Mouse (Mus musculus): ENCODE results near the gene Camk2n2. TPM values are rescaled to one million over a fixed set of nuclear protein-coding genes. Genes with fewer than 3 reads are reported as not detected.

Camk2n2 gene
- polyA plus RNA-seq, 1 experiment from 2014 or later, result 3.0 TPM

GRCm38 (mm10) chr16:20595737-20596136 lies 25.4 kb downstream of the Camk2n2 start:
- Histone ChIP-seq H3K4me3 (ENCODE audit: low read depth, low read length) (no peak overlapping the region), H3K27me3 (replicated peaks; ENCODE audit: control insufficient read depth, insufficient read depth, low read length) (peaks cover 34% of the 10 kb centered on the region), H3K4me1 (ENCODE audit: control insufficient read depth, insufficient read depth, low read length) (no peaks in the 10 kb centered on the region), H3K27ac (replicated peaks; ENCODE audit: low read depth, low read length) (no peak overlapping the region), H3K9me3 (ENCODE audit: control insufficient read depth, low read length) (no peaks in the 10 kb centered on the region), H3K9ac (ENCODE audit: low read depth, low read length) (no peak overlapping the region), H3K4me2 (ENCODE audit: low read depth, low read length) (no peak overlapping the region), H3K36me3 (ENCODE audit: control insufficient read depth, insufficient read depth, low read length) (no peaks in the 10 kb centered on the region)
- ATAC-seq (ENCODE audit: low read depth), result no peak
- 92% methylated on average over 4 of the region's 4 CpGs for WGBS
- DNase-seq (ENCODE audit: low spot score), result no peak

GRCm38 (mm10) chr16:20595060-20595673 lies 25.9 kb downstream of the Camk2n2 start:
- Histone ChIP-seq H3K27me3 (replicated peaks; ENCODE audit: control insufficient read depth, insufficient read depth, low read length) (peaks cover 39% of the 10 kb centered on the region), H3K4me1 (ENCODE audit: control insufficient read depth, insufficient read depth, low read length) (no peaks in the 10 kb centered on the region), H3K4me3 (ENCODE audit: low read depth, low read length) (no peak overlapping the region), H3K36me3 (ENCODE audit: control insufficient read depth, insufficient read depth, low read length) (no peaks in the 10 kb centered on the region), H3K4me2 (ENCODE audit: low read depth, low read length) (no peak overlapping the region), H3K9me3 (ENCODE audit: control insufficient read depth, low read length) (no peaks in the 10 kb centered on the region), H3K9ac (ENCODE audit: low read depth, low read length) (no peak overlapping the region), H3K27ac (replicated peaks; ENCODE audit: low read depth, low read length) (no peak overlapping the region)
- ATAC-seq (ENCODE audit: low read depth) (no peak), DNase-seq (ENCODE audit: low spot score) (no peak)
- WGBS, result 73% methylated on average over 7 of the region's 7 CpGs

GRCm38 (mm10) chr16:20591076-20591705 lies 29.9 kb downstream of the Camk2n2 start:
- no peak overlapping the region for H3K27ac ChIP-seq (replicated peaks; ENCODE audit: low read depth, low read length)
- ATAC-seq (ENCODE audit: low read depth) (no peak; the same call in 1 of the 2 replicates), DNase-seq (ENCODE audit: low spot score) (no peak)
- no peaks in the 10 kb centered on the region for H3K4me1 ChIP-seq (ENCODE audit: control insufficient read depth, insufficient read depth, low read length)
- no peak overlapping the region for H3K9ac ChIP-seq (ENCODE audit: low read depth, low read length)
- H3K4me3 ChIP-seq (ENCODE audit: low read depth, low read length), result peak overlapping the region; percentile 54
- no peaks in the 10 kb centered on the region for H3K9me3 ChIP-seq (ENCODE audit: control insufficient read depth, low read length)
- no peaks in the 10 kb centered on the region for H3K36me3 ChIP-seq (ENCODE audit: control insufficient read depth, insufficient read depth, low read length)
- H3K27me3 ChIP-seq (replicated peaks; ENCODE audit: control insufficient read depth, insufficient read depth, low read length), result peaks cover 63% of the 10 kb centered on the region
- H3K4me2 ChIP-seq (ENCODE audit: low read depth, low read length), result peak overlapping the region; percentile 79
- WGBS, result 5% methylated on average over 27 of the region's 48 CpGs

- no peaks in the 10 kb centered on the region for H3K9me3 ChIP-seq (ENCODE audit: control insufficient read depth, low read length)
- peak; percentile 16; the same call in 1 of the 2 replicates for ATAC-seq (ENCODE audit: low read depth)
Measured at GRCm38 (mm10) chr16:20590680-20591038, 30.4 kb downstream of the Camk2n2 start.

GRCm38 (mm10) chr16:20589939-20590679 lies 31.0 kb downstream of the Camk2n2 start:
- no peaks in the 10 kb centered on the region for H3K4me1 ChIP-seq (ENCODE audit: control insufficient read depth, insufficient read depth, low read length)
- H3K27me3 ChIP-seq (replicated peaks; ENCODE audit: control insufficient read depth, insufficient read depth, low read length), result peaks cover 63% of the 10 kb centered on the region
- peak overlapping the region; percentile 56 for H3K9ac ChIP-seq (ENCODE audit: low read depth, low read length)
- DNase-seq (ENCODE audit: low spot score) (peak; percentile 62), ATAC-seq (ENCODE audit: low read depth) (peak; percentile 87)
- WGBS, result under 1% methylated on average over 20 of the region's 39 CpGs
- H3K36me3 ChIP-seq (ENCODE audit: control insufficient read depth, insufficient read depth, low read length), result no peaks in the 10 kb centered on the region
- H3K27ac ChIP-seq (replicated peaks; ENCODE audit: low read depth, low read length), result no peak overlapping the region
- H3K9me3 ChIP-seq (ENCODE audit: control insufficient read depth, low read length), result no peaks in the 10 kb centered on the region
- peak overlapping the region; percentile 79 for H3K4me2 ChIP-seq (ENCODE audit: low read depth, low read length)
- peak overlapping the region; percentile 54 for H3K4me3 ChIP-seq (ENCODE audit: low read depth, low read length)

More at GRCm38 (mm10) chr16:20590680-20591038, 30.4 kb downstream of the Camk2n2 start:
- WGBS, result 2% methylated on average over 16 of the region's 17 CpGs
- no peak for DNase-seq (ENCODE audit: low spot score)
- H3K4me2 ChIP-seq (ENCODE audit: low read depth, low read length), result peak overlapping the region; percentile 79
- H3K27me3 ChIP-seq (replicated peaks; ENCODE audit: control insufficient read depth, insufficient read depth, low read length), result peaks cover 63% of the 10 kb centered on the region
- H3K27ac ChIP-seq (replicated peaks; ENCODE audit: low read depth, low read length), result no peak overlapping the region
- H3K36me3 ChIP-seq (ENCODE audit: control insufficient read depth, insufficient read depth, low read length), result no peaks in the 10 kb centered on the region
- H3K4me3 ChIP-seq (ENCODE audit: low read depth, low read length), result peak overlapping the region; percentile 54
- no peaks in the 10 kb centered on the region for H3K4me1 ChIP-seq (ENCODE audit: control insufficient read depth, insufficient read depth, low read length)
- H3K9ac ChIP-seq (ENCODE audit: low read depth, low read length), result no peak overlapping the region

- Histone ChIP-seq H3K36me3 (ENCODE audit: control insufficient read depth, insufficient read depth, low read length) (no peaks in the 10 kb centered on the region), H3K4me1 (ENCODE audit: control insufficient read depth, insufficient read depth, low read length) (no peaks in the 10 kb centered on the region), H3K4me3 (ENCODE audit: low read depth, low read length) (peak within 1 kb of the TSS; percentile 54), H3K4me2 (ENCODE audit: low read depth, low read length) (peak within 1 kb of the TSS; percentile 79), H3K9ac (ENCODE audit: low read depth, low read length) (peak within 1 kb of the TSS; percentile 56), H3K27me3 (replicated peaks; ENCODE audit: control insufficient read depth, insufficient read depth, low read length) (peaks cover 62% of the 10 kb centered on the region), H3K27ac (replicated peaks; ENCODE audit: low read depth, low read length) (no peak within 1 kb of the TSS), H3K9me3 (ENCODE audit: control insufficient read depth, low read length) (no peaks in the 10 kb centered on the region)
- peak; percentile 25 for DNase-seq (ENCODE audit: low spot score)
- peak; percentile 63 for ATAC-seq (ENCODE audit: low read depth)
- WGBS, result under 1% methylated on average over 22 of the region's 24 CpGs
Measured at GRCm38 (mm10) chr16:20589366-20589938, 31.6 kb downstream of the Camk2n2 start, which contains the start of gene Vwa5b2. TSS of gene Vwa5b2 (plus strand) at chr16:20589471.

MicroRNA genes within 50 kb of the gene (microRNA counts, 519-probe panel; counts per million panel counts)
- 2,620 counts per million, percentile 55 among the panel's probes with 10 or more counts for microRNA mmu-miR-1224

Small RNA genes within 50 kb of the gene (microRNA-seq; reads per million reads assigned to microRNA genes)
- gene Mir1224 (ENCODE audit: borderline number of aligned reads), result 7.0 reads per million, percentile 25 among the genes with 10 or more reads in this experiment

Other genes starting within 250 kb of the Camk2n2 start
- 63.5 and 63.8 TPM in 2 replicates for gene Abcc5, start 194.9 kb downstream of the Camk2n2 start, polyA plus RNA-seq (2014; fragmentation: Nextera tagmentation; extraction: Ambion mirVana)
- gene Eif2b5, start 122.5 kb downstream of the Camk2n2 start, polyA plus RNA-seq (2014; fragmentation: Nextera tagmentation; extraction: Ambion mirVana), result 82.4 and 88.0 TPM in 2 replicates
- gene Dvl3, start 104.3 kb downstream of the Camk2n2 start, polyA plus RNA-seq (2014; fragmentation: Nextera tagmentation; extraction: Ambion mirVana), result 26.5 and 30.8 TPM in 2 replicates
- 573 and 628 TPM in 2 replicates for gene Ap2m1, start 85.8 kb downstream of the Camk2n2 start, polyA plus RNA-seq (2014; fragmentation: Nextera tagmentation; extraction: Ambion mirVana)
- gene Abcf3, start 72.7 kb downstream of the Camk2n2 start, polyA plus RNA-seq (2014; fragmentation: Nextera tagmentation; extraction: Ambion mirVana), result 54.2 and 61.5 TPM in 2 replicates
- 2.2 and 3.1 TPM in 2 replicates for gene Vwa5b2, start 31.8 kb downstream of the Camk2n2 start, polyA plus RNA-seq (2014; fragmentation: Nextera tagmentation; extraction: Ambion mirVana)
- gene Eef1akmt4, start 9.7 kb downstream of the Camk2n2 start, polyA plus RNA-seq (2014; fragmentation: Nextera tagmentation; extraction: Ambion mirVana), result 33.1 and 36.3 TPM in 2 replicates
- gene Gm49333, start 9.7 kb downstream of the Camk2n2 start, polyA plus RNA-seq (2014; fragmentation: Nextera tagmentation; extraction: Ambion mirVana), result 0.70 TPM in 1 of 2 replicates, not detected in the other
- 40.2 and 40.6 TPM in 2 replicates for gene Alg3, start 9.6 kb downstream of the Camk2n2 start, polyA plus RNA-seq (2014; fragmentation: Nextera tagmentation; extraction: Ambion mirVana)
- gene Ece2, start 8.5 kb upstream of the Camk2n2 start, polyA plus RNA-seq (2014; fragmentation: Nextera tagmentation; extraction: Ambion mirVana), result 3.3 and 5.0 TPM in 2 replicates
- gene Psmd2, start 30.4 kb upstream of the Camk2n2 start, polyA plus RNA-seq (2014; fragmentation: Nextera tagmentation; extraction: Ambion mirVana), result 278 and 312 TPM in 2 replicates
- gene Eif4g1, start 47.0 kb upstream of the Camk2n2 start, polyA plus RNA-seq (2014; fragmentation: Nextera tagmentation; extraction: Ambion mirVana), result 153 and 157 TPM in 2 replicates
- 10.9 and 11.2 TPM in 2 replicates for gene Fam131a, start 72.0 kb upstream of the Camk2n2 start, polyA plus RNA-seq (2014; fragmentation: Nextera tagmentation; extraction: Ambion mirVana)
- gene Polr2h, start 96.4 kb upstream of the Camk2n2 start, polyA plus RNA-seq (2014; fragmentation: Nextera tagmentation; extraction: Ambion mirVana), result 107 and 115 TPM in 2 replicates
- 11.9 and 13.3 TPM in 2 replicates for gene Clcn2, start 96.5 kb upstream of the Camk2n2 start, polyA plus RNA-seq (2014; fragmentation: Nextera tagmentation; extraction: Ambion mirVana)
- 9.1 and 11.7 TPM in 2 replicates for gene Chrd, start 111.8 kb upstream of the Camk2n2 start, polyA plus RNA-seq (2014; fragmentation: Nextera tagmentation; extraction: Ambion mirVana)
- gene Thpo, start 113.2 kb upstream of the Camk2n2 start, polyA plus RNA-seq (2014; fragmentation: Nextera tagmentation; extraction: Ambion mirVana), result 0.54 and 0.89 TPM in 2 replicates